Mouse (Mus musculus): ENCODE data around the gene Tspan10.
"Not testable (repeated sequence)": the region's sequence is repeated elsewhere in the genome, so short reads cannot be mapped to it uniquely, and the experiment has no call there.

Tspan10 gene

DNA sequence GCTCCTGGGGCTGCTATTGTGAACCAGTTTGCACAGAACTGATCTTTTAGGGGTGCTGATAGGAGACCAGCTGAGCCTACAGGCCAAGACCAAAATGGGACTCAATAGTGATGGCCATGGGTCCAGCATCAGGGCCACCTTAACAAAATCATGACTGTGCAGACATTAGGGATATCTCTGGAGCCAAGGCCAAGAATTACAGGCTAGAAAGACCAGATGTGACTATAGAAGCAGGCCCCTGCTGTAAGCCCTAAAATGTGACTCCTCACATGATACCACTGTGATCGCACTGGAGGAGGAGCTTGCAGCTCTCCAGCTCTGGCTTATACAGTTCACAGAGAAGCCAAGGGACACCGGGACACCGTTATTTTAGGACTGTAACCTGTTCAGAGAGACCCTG lies at the start of gene Tspan10:
TSS of gene Tspan10 (plus strand) at position 301 of the 400 bp plus-strand sequence.
- no peak for DNase-seq

- DNase-seq, result no peak
These were observed 46.8 kb upstream of the Tspan10 start for GRCm38 (mm10) chr11:120395661-120396060.

GRCm38 (mm10) chr11:120397602-120398001 lies 44.8 kb upstream of the Tspan10 start:
- DNase-seq, result no peak

- DNase-seq, result no peak
These were observed 43.1 kb upstream of the Tspan10 start for GRCm38 (mm10) chr11:120399319-120399718.

DNA sequence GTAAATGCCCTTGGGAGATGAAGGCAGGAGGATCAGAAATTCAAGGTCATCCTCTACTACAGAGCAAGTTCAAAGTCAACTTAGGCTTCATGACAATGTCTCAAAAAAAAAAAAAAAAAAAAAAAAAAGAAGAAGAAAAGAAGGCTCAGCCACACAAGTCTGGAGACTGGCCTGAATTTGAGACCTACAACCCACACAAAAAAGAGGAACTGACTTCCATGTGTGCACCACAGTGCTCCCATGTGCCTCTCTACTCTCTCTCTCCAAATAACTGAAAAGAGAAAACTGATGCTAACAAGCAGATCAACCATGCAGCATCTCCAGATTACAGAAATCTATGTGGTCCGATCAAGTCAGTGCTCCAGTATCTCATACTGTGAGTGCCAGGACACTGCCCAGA lies 37.6 kb upstream of the Tspan10 start:
- no peak for DNase-seq

DNA sequence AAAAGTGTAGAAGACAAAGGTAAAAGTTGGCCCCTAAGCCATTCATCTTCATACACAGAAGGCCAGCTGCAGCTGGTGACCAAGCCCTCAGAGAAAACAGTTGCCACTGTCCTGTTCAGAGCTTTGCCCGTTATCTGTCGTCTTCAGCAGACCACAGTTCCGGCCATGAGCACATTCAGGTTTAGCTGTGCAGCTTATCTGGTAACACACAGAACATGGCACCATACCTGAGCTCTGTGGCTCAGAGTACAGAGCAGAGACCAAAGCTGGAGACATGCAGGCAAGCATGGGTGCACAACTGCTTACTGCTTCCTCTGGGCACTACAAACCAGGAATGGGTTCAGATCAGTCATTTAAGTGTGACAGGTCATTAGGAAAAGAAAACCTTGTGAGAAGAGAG lies 36.6 kb upstream of the Tspan10 start:
- no peak for DNase-seq

DNA sequence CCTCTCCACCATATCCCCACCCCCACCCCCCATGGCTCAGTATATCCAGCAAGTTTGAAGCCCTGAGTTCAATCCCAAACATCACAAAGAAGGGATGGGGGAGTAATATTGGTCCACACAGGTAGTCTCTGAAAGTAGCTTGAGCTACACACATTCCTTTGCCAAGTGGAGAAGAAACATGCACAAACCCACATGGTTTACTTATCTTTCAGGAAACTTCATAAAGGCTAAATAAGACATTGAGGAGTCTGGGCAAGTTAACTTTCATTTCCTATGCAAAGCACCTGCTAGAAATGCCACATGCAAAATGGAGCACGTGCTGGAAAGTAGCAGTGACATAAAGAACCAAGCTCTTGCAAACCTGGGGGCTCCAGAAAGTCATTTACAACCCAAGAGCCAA lies 36.0 kb upstream of the Tspan10 start:
- DNase-seq, result no peak

DNA sequence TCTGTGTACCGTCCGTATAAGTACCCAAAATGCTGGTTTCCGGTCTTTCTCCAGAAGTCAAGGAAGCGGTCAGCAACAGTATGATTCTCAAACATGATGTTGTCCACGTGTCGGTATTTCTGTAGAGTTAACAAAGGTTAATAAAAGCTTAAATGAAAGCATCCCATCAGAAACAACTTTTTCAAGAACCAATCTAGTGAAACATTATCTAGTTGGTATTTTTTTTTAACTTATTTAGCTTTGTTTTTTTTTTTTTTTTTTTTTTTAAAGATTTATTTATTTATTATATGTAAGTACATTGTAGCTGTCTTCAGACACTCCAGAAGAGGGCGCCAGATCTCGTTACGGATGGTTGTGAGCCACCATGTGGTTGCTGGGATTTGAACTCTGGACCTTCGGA lies 28.8 kb upstream of the Tspan10 start:
- DNase-seq, result not testable (repeated sequence)

- no peak for DNase-seq
These were observed 24.6 kb upstream of the Tspan10 start for GRCm38 (mm10) chr11:120417852-120418251.

DNA sequence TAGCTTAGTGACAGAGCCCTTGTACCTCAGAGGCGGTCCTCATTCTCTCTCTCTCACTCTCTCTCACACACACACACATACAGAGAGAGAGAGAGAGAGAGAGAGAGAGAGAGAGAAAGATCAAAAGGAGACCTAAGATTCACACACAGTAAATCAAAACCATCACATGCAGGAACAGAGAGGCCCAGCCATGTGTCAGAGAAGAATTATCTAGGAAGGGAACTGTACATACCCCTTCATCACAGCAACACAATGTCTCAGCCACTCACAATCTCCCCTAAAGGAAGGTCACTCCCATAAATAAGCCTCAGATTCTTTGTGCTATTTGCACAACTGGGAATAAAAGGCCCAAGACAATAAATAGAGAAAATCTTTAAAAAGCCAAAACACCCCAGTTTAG lies 23.9 kb upstream of the Tspan10 start:
- no peak for DNase-seq

DNA sequence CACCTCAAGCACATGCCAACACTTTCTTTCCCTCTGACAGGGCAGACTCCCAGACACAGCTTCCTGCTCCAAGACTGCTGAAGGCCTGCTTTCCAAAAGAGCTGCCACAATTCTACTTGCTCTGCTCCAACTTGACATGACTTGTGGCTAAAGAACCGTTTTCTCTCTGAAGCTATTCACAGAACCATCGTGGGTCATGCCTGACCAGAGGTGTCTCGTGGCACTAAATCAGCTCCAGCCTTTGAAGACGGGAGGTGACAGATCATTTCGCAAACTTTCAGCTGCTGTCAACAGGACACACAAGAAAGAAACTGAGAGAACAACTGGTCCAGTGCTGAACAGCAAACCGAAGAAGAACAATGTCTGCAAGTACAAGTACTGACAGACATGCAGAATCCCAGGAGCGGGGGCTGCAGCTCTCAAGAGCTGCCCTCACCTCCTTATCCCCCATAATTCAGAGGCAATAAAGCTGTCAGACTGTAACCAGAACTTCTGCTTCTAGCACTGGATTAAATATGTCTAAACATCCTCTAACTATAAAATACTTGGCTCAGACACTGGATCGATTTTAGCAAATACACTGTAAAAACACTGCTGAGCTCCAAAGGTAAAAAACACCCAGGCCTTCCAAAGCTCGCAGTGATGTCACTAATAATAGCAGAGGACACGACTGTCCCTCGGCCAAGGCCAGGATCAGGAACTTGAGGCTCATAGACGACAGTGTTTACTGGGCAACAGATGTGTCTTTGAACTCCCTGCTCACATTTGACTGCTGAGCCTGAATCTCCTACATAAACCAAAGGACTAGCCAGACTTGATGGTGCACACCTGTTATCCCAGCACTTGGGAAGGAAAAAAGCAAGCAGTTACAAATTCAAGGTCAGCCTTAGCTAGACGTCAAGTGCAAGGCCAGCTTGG lies 19.5 kb upstream of the Tspan10 start:
- no peak for DNase-seq

- DNase-seq, result peak; percentile 41
These were observed 18.7 kb upstream of the Tspan10 start for GRCm38 (mm10) chr11:120423569-120424295.

GRCm38 (mm10) chr11:120426727-120427126 lies 15.7 kb upstream of the Tspan10 start:
- no peak for DNase-seq

DNA sequence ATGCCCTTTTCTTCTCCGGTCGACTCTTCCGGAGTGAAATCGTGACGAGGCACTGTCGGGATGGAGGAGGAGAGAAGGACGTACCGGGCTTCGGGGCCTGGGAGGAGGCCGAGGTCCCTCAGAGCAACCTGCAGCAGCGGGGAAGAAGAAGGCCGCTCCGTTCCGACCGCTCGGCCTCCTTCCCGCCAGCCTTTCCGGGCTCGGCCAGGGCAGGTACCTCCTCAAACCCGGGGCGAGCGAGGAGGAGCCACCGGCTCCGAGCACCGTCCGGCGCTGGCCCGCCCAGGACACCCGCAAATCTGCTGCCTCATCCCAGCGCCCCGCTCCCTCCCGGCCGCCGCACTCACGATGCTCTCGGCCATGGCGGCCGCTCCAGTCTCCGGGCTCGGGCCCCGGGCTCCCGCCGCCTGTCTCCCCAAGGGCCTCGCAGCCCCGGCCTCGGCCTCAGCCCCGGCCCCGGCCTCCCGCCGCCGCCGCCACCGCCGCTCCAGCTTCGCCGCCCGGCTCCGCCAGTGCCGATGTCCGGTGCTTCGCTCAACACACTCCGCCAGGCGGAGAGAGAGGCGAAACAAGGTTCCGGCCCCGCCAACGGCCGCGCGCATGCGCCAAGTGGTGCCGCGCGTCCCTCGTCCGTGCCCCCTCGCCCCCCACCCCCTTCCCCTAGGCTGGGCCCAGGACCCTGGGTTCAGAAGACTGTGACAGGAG lies 5.1 kb upstream of the Tspan10 start, which contains the start of gene Nploc4:
TSS of gene Nploc4 (minus strand) at position 557 of the 705 bp plus-strand sequence.
- DNase-seq, result peak; percentile 73

GRCm38 (mm10) chr11:120437857-120438385 lies 4.5 kb upstream of the Tspan10 start:
- DNase-seq, result no peak

GRCm38 (mm10) chr11:120442765-120443280 lies 379 bp downstream of the Tspan10 start:
- DNase-seq, result no peak

DNA sequence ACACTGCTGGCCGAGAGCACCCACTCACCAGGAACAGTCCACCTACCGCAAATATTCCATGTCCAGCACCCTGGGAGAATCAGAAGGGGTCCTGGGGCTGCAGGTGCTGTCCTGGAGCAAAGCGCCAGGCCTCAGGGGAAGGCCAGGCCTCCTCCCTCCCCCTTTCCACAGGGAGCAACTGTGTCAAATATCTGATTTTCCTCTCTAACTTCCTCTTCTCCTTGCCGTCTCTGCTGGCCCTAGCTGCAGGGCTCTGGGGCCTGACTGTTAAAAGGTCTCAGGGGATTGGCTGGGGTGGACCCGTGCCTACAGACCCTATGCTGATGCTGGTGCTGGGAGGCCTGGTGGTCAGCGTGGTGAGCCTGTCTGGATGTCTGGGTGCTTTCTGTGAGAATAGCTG lies 1.7 kb downstream of the Tspan10 start:
- no peak for DNase-seq

DNA sequence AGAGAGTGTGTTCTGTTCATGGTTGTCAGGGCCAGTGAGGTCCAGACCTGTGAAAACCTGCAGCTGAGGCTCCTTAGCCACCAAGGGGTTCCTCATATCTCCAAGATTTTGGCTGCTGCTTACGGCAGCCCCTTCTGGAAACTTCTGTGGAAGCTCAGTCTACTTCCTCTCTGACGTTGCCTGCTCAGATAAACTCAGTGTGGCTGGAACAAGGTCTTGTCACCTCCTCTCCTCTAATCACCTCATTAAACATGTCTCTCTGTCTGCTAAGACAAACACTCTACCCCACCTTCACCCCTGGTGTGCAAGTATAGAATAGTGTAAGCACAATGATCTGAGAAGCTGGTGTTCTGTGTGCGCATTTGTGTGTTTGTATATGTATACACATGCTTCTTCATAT lies 3.0 kb downstream of the Tspan10 start:
- DNase-seq, result no peak

DNA sequence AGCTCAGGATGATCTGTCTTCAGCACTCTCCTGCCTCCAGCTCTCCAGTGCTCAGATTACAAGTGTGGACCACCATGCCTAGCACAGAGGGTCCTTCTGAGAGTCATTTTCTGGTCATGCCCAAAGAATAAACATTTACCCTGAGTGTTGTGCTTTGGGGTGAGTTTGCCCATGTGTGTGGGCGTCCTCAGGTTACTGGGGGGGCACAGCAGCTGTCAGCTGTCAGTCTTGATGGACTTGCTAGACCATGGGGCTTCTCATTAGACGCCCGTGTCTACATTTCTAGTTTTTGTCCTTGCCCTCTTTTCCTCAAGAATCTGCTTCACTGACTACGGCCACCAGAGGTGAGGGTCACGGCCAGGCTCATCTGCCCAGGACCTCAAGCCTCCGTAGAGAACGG lies 4.7 kb downstream of the Tspan10 start:
- DNase-seq, result no peak

DNA sequence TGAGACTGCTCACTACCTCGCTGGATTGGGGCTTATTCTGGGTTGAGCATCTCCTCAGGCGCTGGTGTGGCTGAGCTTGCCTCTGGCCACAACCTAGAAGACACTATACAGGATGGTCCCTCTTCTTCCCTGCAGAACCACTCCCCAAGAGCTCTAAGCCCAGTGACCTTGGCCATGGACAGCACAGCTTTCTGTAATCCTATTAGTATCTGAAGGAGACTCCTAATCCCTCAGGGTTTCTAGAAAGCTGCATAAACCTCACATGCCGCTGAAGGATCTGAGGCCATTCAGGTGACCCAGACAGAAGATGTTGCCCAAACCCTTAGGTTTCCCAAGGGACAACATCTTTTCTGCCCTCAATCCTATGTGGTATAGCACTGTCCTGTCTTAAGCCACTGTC lies 9.8 kb downstream of the Tspan10 start:
- no peak for DNase-seq

GRCm38 (mm10) chr11:120453306-120453705 lies 10.9 kb downstream of the Tspan10 start, which contains the start of gene Pde6g:
Gene Pde6g, minus strand, starts transcription at chr11:120453500.
- DNase-seq, result no peak

- DNase-seq, result no peak
These were observed 12.5 kb downstream of the Tspan10 start for GRCm38 (mm10) chr11:120454965-120455364.

GRCm38 (mm10) chr11:120455413-120455812 lies 13.0 kb downstream of the Tspan10 start:
- DNase-seq, result no peak

All from kidney, adult 11 months (tissue).